Mouse (Mus musculus) layer of hippocampus, adult 9-10 months (tissue): ENCODE data around the gene Shroom3.

ENCODE experiments used
- DNase-seq: peaks from one replicate; pipeline ENCODE4 v3.0.0; 2022; ENCODE audit warnings: low spot score

Shroom3 gene

GRCm38 (mm10) chr5:92759156-92759745 is 76.0 kb downstream of the Shroom3 start:
- no peak for DNase-seq

GRCm38 (mm10) chr5:92760542-92760941 is 77.3 kb downstream of the Shroom3 start:
- no peak for DNase-seq

GRCm38 (mm10) chr5:92761615-92762353 is 78.5 kb downstream of the Shroom3 start:
- DNase-seq, result no peak

- DNase-seq, result no peak
Measured at GRCm38 (mm10) chr5:92762425-92762824, 79.2 kb downstream of the Shroom3 start.

GRCm38 (mm10) chr5:92763546-92763952 is 80.3 kb downstream of the Shroom3 start:
- no peak for DNase-seq

GRCm38 (mm10) chr5:92766301-92766700 is 83.1 kb downstream of the Shroom3 start:
- DNase-seq, result no peak

GRCm38 (mm10) chr5:92767194-92767777 is 84.1 kb downstream of the Shroom3 start:
- DNase-seq, result no peak

GRCm38 (mm10) chr5:92767857-92768291 is 84.6 kb downstream of the Shroom3 start:
- DNase-seq, result no peak

GRCm38 (mm10) chr5:92773821-92774220 is 90.6 kb downstream of the Shroom3 start:
- DNase-seq, result no peak

- DNase-seq, result no peak
Measured at GRCm38 (mm10) chr5:92774419-92774818, 91.2 kb downstream of the Shroom3 start.

- DNase-seq, result no peak
Measured at GRCm38 (mm10) chr5:92774893-92775292, 91.7 kb downstream of the Shroom3 start.

- no peak for DNase-seq
Measured at GRCm38 (mm10) chr5:92778395-92778794, 95.2 kb downstream of the Shroom3 start.

- no peak for DNase-seq
Measured at GRCm38 (mm10) chr5:92781082-92781481, 97.8 kb downstream of the Shroom3 start.

GRCm38 (mm10) chr5:92784037-92784860 is 101.0 kb downstream of the Shroom3 start:
- no peak for DNase-seq

- DNase-seq, result no peak
Measured at GRCm38 (mm10) chr5:92785870-92786436, 102.7 kb downstream of the Shroom3 start.

- DNase-seq, result no peak
Measured at GRCm38 (mm10) chr5:92788990-92789389, 105.8 kb downstream of the Shroom3 start.

- DNase-seq, result no peak
Measured at GRCm38 (mm10) chr5:92796089-92796990, 113.1 kb downstream of the Shroom3 start.

GRCm38 (mm10) chr5:92797981-92798380 is 114.7 kb downstream of the Shroom3 start:
- no peak for DNase-seq

- no peak for DNase-seq
Measured at GRCm38 (mm10) chr5:92804379-92804778, 121.1 kb downstream of the Shroom3 start.

GRCm38 (mm10) chr5:92808503-92809415 is 125.5 kb downstream of the Shroom3 start:
- DNase-seq, result no peak
